Mouse (Mus musculus): ENCODE results near the gene Crmp1. TPM values are rescaled to one million over a fixed set of nuclear protein-coding genes. Genes with fewer than 3 reads are reported as not detected.

Crmp1 gene
- total RNA-seq, 2 experiments from 2014 or later = not detected

DNA sequence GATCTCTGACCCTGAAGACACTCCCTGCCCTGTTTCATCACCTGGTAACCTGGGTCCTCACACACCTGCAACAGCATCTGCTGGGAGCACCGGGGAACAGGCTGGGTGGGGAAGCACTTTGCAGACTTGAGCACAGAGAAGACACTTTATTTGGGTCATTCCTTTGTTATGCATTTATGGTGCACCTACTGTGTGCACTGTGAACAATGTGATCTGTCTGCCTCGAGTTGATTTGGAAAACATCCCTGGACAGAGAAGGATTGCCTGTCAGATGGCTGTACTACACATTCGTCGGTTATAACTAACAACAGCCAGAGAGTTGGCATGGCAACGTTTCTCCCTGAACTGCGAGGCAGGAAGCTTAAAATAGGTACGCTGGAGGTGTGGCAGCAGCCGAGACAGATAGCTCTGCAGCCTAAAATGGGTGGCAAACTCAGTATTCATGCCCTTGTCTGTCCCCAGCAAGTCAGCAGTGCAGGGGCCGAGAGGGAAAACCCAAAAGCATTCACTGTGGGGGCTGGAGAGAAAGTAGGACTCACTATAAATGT lies 8.7 kb upstream of the Crmp1 start:
- no peak for ATAC-seq (replicated peaks; ENCODE audit: low FRiP score, poor library complexity, severe bottlenecking)

DNA sequence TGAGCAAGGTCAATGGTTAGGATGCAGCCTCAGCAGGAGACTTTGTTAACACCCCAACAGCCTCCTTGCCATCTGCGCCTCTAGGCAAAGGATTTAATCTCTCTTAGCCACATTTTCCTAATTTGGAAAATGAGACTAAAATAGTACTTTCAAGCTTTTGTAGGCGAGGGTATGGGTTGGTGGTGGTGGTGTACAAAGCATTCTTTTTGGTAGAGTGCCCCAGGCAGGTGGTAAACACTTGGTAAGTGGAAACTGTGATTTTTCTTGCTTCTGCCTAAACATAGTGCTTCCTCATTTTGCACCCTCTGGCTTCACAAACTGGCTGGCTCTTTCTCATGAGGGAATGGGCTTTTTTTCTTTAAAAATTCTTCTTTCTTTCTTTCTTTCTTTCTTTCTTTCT lies 3.1 kb upstream of the Crmp1 start:
- no peak for ATAC-seq (replicated peaks; ENCODE audit: low FRiP score, poor library complexity, severe bottlenecking)

DNA sequence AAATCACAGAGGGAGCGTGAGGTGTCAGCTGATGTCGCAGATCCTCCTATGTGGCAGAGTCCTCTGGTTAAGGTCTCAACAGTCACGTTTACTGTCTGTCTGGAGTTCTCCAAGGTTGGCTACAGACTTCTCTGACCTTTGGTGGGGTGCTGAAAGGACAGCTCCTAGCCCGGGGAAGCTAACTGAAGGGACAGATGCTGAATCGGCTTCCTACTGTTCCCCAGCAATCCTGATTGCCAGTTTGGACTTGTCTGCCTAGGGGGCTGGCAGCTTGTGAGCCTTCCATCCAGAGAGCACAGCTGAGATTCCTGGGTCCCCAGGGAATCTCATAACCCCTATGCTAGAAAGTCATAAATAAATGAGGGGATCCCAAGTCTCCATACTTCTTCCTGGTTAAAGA lies 1.2 kb upstream of the Crmp1 start:
- ATAC-seq (replicated peaks; ENCODE audit: low FRiP score, poor library complexity, severe bottlenecking) = no peak

DNA sequence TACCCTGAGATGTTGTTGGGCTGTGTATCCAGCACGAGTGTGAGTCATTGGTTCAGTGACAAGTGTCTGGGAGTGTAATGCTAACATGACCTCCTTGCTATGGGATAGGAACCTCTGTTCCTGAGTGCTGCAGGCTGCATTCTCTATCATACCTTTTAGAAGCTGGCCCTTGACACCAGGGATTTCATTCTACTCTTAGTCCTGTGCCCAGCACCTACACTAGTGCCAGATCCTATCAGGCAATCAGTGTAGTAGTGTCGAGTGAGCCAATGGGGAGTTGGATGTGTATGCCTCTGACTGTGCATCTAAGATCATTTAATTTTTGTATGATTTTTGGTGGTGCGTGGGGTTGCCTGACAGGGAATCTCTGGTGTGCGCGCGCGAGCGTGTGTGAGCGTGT lies 516 bp upstream of the Crmp1 start:
- ATAC-seq (replicated peaks; ENCODE audit: low FRiP score, poor library complexity, severe bottlenecking) = no peak

DNA sequence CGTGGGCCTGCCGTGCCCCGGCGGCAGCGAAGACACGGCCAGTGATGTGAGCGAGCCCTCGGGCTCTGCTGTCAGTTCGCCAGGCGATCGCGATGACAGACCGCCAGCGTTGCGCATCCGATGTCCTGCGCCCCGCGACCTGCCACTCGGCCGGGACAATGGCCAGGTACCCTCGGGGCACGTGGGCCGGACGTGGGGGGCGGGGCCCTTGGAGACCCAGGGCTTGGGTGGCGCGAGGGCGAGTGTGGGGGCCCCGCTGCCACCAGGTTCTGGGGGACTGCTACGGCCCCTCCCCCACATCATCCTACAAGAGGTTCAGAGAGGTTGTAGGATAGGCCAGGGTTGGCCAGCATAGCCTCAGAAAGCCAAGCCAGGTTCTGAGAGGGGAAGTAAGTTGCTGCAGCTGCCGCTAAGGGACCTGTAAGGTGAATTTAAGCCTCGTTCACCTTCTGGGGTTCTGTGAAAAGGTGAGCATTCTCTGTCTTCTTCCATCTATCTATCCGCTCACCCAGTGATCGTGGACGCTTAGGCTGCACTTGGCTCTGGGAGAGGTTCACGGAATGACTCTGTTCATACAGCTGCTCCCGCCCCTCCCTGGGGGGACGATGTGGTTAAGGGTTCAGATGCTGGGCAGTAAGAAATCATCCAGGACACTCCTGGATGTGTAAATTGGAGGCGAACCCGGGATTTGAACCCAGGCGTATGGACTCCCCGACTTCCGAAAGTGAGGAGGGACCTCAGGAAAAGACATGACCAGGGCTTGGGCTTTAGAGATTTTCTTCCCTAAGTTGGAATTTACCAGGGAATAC lies 824 bp downstream of the Crmp1 start:
- ATAC-seq (replicated peaks; ENCODE audit: low FRiP score, poor library complexity, severe bottlenecking) = no peak

DNA sequence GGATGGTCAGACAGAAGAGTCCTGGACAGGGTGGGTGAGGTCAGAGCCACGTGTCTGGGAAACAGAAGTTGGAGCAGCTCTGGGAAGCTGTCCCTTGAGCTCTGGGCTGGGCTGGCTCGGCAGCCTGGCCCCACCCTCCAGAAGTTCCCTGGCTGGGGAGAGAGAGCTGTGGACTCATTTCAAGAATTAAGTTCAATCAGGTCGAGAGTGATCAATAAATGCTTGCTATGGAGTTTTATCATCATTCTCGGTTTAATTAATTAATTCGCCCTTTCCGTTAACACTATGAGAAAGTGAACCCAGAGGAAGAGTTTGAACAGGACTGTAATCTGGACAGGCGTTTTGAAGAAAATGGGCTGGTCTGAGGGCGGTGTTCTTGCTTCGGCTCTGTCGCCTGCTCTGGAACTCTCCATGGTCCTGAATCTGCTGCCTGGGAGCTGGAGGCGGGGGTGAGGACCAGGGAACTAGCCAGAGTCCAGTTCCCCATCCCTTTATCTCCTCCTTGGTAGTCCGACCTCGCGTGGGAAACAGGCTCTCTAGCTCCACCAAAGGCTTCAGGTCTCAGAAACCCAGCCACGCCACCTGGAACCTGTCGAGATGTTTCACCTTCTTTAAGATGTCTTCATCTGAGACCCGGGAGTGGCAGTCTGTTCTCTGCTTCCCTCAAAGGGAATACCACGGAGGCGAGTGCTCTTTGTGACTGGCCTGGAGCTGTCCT lies 1.6 kb downstream of the Crmp1 start:
- ATAC-seq (replicated peaks; ENCODE audit: low FRiP score, poor library complexity, severe bottlenecking) = no peak

DNA sequence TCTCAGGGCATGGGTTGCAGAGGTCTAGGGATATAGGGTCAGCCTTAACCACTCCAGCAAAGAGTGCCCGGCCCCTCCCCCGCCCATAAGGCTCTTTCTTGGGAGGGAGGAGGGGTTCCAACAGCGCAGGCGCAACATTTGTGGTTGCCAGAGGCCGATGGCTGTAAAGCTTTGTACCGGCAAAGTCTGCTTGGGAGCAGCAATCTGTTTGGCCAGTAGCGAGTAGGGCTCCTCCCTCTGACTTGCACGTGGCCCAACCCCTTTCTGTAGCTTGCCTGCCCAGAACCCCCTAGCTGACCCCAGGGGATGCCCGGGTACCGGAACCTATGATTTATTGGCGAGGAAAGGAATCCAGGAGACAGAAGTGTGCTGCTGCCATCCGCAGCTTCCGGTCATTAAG lies 2.4 kb downstream of the Crmp1 start:
- no peak for ATAC-seq (replicated peaks; ENCODE audit: low FRiP score, poor library complexity, severe bottlenecking)

DNA sequence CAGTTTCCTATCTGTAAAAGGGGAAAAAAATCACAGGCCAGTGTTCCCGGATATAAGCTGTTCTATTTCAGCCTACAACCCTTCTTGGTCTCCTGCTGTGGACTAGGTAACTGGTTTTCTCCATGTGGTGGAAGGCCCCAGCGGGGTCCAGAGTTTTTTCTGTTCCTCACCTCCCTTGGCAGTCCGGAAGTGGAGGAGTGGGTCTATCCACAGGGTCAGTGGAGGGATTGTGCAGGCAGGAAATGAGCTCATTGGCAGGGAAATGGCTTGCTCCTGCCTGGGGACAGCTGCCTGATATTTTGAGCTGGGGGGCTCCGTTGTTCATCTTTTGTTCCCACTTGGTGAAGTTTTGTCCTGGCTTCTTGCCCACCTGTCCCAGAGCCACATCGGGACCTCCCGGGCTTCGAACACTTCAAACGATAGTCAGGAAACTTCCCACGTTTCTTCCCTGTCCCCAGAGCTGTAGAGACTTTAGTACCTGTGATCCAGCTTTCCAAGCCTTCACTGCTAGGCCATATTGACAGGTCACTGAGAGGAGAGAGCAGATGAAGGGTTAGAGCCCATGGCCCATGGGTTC lies 3.0 kb downstream of the Crmp1 start:
- ATAC-seq (replicated peaks; ENCODE audit: low FRiP score, poor library complexity, severe bottlenecking) = no peak

DNA sequence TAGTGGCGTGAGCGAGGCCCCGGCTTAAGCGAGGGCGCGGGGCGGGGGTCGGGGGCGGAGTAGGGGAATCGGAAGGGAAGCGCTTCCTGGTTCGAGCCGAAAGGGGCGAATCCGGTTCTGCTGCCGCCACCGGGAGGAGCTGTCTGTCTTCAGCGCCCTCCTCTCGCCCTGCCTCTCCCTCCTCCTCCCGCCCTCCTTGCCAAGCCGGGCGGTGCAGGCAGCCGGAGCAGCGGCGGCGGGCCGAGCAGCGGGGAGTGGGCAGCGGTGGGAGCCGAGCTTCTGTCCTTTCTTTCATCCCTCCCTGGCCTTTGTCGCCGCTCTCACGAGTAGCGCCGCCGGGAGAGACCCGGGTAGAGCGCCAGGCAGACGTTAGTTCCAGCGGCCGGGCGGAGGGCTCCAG lies 3.9 kb downstream of the Crmp1 start:
- ATAC-seq (replicated peaks; ENCODE audit: low FRiP score, poor library complexity, severe bottlenecking) = no peak

DNA sequence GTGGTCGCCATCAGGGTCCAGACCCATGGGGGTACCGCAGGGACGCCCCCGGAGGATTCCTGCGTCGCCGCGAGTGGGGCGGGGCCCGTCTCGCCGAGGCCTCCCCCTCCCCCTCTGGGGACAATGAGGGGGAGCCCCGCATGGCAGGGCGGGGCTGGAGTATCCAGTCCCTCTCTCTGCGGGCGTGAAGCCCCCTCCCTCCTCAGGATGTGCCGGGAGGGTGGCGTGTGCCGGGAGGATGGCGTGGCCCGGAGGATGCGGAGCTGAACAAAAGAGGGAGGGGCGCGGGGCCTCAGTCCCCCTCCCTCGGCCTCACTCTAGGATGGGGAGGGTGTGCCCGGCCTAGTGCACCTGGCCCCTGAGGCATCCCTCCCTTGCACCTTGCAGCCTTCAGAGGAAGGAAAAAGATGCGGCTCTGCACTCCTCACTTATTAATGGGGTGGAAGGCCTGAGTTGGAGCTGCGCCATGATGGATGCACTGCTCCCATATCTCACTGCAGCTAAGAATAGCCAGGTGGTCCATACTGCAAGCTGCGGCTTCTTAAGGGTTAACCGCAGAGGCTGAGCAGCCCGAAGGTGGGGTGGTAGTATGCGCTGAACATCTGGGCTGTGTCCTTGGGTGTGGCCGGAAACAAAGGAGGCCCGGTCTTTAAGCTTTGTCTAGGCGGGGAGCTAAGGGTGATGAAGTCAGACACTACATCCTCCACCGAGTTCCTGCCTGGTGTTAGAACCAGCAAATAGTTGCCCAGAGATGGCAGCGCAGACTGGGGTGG lies 4.6 kb downstream of the Crmp1 start:
- no peak for ATAC-seq (replicated peaks; ENCODE audit: low FRiP score, poor library complexity, severe bottlenecking)

DNA sequence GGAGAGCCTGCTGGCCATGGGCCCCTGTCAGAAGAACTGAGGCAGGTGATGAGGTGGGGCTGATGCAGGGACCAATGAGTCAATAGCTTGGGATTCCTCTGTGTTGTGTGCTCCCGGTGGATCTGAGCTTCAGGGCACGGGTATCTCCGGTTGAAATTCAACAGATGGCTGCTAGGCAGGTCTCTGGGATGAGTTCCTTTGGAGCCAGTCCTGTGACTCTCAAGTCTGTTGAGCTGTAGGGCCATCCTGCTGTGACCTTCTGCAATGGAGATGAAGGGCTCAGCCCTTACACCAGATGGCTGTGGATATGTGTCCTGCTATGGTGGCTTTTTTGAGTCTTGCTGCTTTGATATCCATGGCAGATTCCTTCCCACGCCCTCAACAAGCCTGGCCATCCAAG lies 5.7 kb downstream of the Crmp1 start:
- ATAC-seq (replicated peaks; ENCODE audit: low FRiP score, poor library complexity, severe bottlenecking) = no peak

DNA sequence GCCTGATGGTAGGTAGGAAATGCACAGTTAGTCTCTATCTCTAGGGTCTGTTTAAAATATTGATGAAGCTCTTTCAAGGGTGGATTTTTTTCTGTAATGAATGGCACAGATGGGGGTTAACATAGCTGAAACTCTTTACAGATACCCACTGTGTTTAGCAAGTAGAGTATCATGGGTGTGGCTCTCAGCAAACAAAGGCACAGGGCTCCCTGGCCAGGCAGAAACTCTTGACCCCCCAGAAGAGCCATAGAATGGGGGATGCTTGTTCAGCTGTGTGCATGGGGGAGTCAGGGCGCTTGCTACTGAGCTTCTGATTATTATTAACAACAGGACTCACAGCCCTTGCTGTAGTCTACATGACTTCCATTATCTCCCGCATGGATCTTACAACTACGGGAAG lies 7.1 kb downstream of the Crmp1 start:
- ATAC-seq (replicated peaks; ENCODE audit: low FRiP score, poor library complexity, severe bottlenecking) = no peak

DNA sequence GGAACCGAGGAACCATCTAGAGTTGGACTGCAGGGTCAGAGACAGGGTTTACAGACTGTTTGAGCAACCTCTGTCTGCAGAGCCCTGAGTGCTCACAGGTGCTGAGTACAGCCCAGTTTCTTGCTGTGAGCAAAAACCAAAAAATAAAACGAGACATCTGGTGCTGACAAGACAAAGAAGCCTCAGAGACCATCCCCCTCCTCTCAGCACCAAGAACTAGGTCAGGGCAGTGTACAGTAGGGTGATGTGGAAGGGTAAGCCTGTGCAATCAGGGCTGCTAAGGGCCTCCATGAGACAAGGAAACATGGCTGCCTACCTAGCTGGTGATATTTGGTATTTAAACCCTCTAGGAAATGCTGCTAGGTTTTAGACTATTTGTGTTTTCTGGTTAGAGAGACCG lies 9.9 kb downstream of the Crmp1 start:
- ATAC-seq (replicated peaks; ENCODE audit: low FRiP score, poor library complexity, severe bottlenecking) = no peak

DNA sequence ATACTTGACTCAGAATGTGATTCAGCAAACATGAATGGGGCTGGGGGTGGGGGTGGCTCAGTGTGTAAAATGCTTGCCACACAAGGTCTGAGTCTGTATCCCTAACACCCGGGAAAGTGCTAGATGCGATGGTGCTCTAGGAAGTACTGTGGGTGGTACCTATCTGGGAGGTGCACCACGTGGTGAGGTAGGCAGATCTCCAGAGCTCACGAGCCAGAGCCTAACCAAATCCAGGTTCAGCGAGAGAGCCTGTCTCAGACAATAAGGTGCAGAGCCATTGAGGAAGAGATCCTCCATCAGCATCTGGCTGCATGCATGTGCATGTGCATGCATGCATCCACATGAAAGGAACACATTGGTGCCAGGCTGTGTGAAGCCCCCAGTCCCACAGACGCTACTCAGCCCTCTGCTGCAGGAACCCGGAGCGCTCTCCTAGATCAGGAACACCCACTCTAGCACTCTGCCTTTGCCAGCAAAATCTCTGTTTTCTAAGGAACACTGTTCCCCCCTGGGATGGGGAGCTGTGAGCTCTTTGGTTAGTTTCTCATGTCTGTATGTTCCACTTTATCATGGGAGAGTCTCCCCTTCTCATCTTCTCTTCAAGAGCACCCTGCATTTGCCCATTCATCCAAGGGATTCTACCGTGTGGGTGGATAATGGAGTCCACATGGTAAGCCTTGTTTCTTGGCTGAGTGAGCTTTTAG lies 10.5 kb downstream of the Crmp1 start:
- ATAC-seq (replicated peaks; ENCODE audit: low FRiP score, poor library complexity, severe bottlenecking) = no peak

DNA sequence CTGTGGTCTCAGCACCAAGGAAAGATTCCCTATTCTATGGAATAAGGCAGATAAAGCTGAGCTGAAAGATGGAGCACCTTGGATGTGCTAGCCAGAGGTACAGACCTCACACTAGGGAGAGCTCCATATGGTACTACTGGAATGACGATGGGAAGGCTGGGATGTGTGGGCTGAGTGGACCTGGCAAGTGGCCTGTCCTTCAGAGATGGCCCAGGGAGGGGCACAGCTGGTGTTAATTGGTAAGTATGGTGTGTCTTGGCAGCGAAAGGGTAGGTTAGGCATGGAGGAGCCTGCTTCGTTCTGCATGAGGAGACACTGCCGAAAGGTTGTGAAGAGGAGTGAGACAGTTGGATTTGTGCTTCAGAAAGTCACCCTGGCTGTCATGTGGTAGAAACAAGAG lies 12.8 kb downstream of the Crmp1 start:
- ATAC-seq (replicated peaks; ENCODE audit: low FRiP score, poor library complexity, severe bottlenecking) = no peak

DNA sequence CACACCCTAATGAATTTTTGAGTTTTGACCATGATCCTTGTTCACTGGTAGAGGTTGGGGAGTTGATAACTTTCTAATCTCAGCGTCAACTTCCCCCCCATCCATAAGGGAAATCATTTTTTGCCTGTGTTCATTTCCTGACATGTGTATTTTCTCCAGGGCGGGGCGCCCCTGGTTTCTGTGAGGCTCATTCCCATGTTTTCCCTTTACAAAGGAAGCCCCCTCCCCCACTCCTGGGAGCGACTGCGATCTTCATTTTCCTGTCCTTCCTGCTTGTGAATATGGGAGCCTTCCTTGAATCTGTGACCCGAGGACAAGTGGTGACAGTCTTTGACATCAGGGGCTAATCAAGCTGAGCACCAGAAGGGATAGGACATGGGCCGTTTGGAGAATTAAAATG lies 15.1 kb downstream of the Crmp1 start:
- ATAC-seq (replicated peaks; ENCODE audit: low FRiP score, poor library complexity, severe bottlenecking) = no peak

DNA sequence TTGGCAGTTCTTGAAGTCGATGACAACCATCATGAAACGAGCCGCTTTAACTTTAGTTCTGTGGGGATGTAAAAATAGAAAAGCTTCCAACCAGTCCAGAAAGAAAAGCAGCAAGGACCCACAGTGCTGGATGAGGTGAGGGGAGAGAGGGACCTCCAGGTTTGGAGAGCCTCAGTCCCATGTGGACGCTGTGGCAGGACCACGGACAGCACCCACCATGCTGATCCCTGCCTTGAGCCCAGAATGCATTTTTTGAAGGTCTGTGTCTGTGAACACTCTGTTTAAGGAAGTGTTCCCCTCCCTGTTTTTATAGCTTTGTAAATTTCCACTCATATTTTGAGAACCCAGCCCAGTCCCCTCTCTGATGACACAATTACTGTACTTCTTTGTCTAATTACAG lies 15.5 kb downstream of the Crmp1 start:
- ATAC-seq (replicated peaks; ENCODE audit: low FRiP score, poor library complexity, severe bottlenecking) = no peak

DNA sequence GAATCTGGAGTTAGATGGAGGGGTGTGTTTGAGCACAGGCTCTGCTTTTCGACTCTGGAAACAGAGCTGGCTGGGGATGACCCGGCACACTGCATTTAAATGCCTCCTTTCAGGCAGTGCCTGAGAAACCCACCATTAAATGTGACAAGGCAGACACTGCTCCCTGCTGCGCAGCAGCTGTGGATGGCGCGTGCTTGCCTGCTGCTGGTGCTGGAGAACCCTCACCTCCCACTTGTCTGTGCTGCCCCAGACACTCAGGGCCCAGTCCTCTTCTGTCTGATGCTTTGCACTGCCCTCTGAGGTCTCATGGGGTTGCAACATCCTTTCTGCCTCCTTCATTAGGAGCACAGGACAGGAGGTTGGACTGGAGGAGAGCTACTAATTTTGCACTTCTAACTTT lies 20.0 kb downstream of the Crmp1 start:
- ATAC-seq (replicated peaks; ENCODE audit: low FRiP score, poor library complexity, severe bottlenecking) = no peak

DNA sequence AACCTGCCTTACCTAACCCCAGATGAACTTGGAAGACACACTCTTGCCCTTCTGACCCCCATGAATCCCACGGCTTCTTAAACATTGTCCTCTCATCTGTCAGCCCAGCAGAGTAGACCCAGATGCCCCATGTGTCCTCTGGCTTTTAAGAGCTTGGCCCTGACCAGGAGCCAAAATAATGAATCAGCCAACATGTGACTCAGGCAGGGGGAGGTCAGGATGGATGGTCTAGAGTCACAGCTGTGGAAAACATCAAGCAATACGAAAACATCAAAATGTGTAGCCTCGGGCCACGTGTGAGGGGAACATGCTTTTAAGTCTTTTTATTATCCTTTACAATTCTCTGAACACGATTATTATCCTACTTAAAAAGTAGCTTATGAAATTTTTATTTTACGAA lies 22.1 kb downstream of the Crmp1 start:
- ATAC-seq (replicated peaks; ENCODE audit: low FRiP score, poor library complexity, severe bottlenecking) = no peak

DNA sequence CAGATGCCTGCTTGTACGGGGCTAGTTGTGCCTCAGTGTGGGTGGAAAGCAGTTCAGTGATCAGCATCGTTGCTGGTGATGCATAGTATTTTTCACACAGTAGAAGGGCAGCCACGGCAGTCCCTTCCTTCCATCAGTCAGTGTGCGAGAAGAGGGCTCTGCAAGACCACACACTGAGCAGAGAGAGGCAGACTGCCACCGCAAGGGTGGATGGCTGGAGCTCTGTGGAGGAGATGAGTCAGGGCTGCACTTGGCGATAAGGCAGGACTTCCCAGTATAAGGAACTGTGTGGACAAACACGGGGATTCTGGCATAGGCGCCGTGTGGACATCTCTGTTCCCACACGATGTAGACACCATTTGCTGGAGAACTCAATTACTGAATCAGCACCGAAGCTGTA lies 39.3 kb downstream of the Crmp1 start:
- no peak for ATAC-seq (replicated peaks; ENCODE audit: low FRiP score, poor library complexity, severe bottlenecking)
